Mouse (Mus musculus) liver, embryonic 16.5 days (tissue): ENCODE data around the gene Paqr5. TPM values are rescaled to one million over a fixed set of nuclear protein-coding genes. Genes with fewer than 3 reads are reported as not detected.

ENCODE experiments used
- ATAC-seq: fragments of 200-750 bp; cut with Nextera tagmentation; 2 replicates; pipeline ENCODE4 v1.8.0; 2017; ENCODE audit warnings: low read depth, mild to moderate bottlenecking, moderate number of reproducible peaks, moderate library complexity
- H3K27ac ChIP-seq: fragments of 300-500 bp; sonication (generic); 2 replicates; pipeline ENCODE4 v1.5.1; 2014; ENCODE audit warnings: mild to moderate bottlenecking, low read length
- H3K27me3 ChIP-seq: fragments of 300-500 bp; sonication (generic); 2 replicates; pipeline ENCODE4 v1.6.1; 2014; ENCODE audit warnings: low read depth, low read length, mixed read lengths; ENCODE audit not compliant: control insufficient read depth, insufficient read depth
- H3K36me3 ChIP-seq: fragments of 300-500 bp; sonication (generic); 2 replicates; pipeline ENCODE4 v1.6.1; 2014; ENCODE audit warnings: mild to moderate bottlenecking; ENCODE audit not compliant: control insufficient read depth, insufficient read depth
- H3K4me1 ChIP-seq: fragments of 300-500 bp; sonication (generic); 2 replicates; pipeline ENCODE4 v1.6.1; 2014; ENCODE audit warnings: low read depth, low read length, mixed read lengths; ENCODE audit not compliant: control insufficient read depth
- H3K4me2 ChIP-seq: fragments of 300-500 bp; sonication (generic); 2 replicates; pipeline ENCODE4 v1.6.1; 2014; ENCODE audit warnings: low read depth, low read length, mixed read lengths
- H3K4me3 ChIP-seq: fragments of 300-500 bp; sonication (generic); 2 replicates; pipeline ENCODE4 v1.5.1; 2014; ENCODE audit warnings: low read depth, mild to moderate bottlenecking, low read length
- H3K9ac ChIP-seq: fragments of 300-500 bp; sonication (generic); 2 replicates; pipeline ENCODE4 v1.6.1; 2014; ENCODE audit warnings: low read depth, low read length
- H3K9me3 ChIP-seq: fragments of 300-500 bp; sonication (generic); replicated peaks from 2 replicates; pipeline ENCODE4 v1.6.1; 2016; ENCODE audit warnings: low read length; ENCODE audit not compliant: control insufficient read depth
- WGBS: fragments of 180-500 bp; shearing (Covaris S2); extraction: QIAGEN DNeasy Blood & Tissue Kit; methylation state at CpG from one replicate; pipeline ENCODE4 v1.1.7; 2014; ENCODE audit not compliant: insufficient replicate concordance; 5-methylcytosine and 5-hydroxymethylcytosine counted together
- polyA plus RNA-seq: library from polyadenylated mRNA; unstranded; fragments of >200 nt; fragmentation: Nextera tagmentation; extraction: Ambion mirVana; gene quantifications from 2 replicates; pipeline ENCODE4 v1.2.1, GENCODE M21; 2015

Paqr5 gene
- polyA plus RNA-seq, 1 experiment from 2014 or later = 0.92 TPM

- no peaks in the 10 kb centered on the region for H3K36me3 ChIP-seq
- ATAC-seq = no peak
- no peak overlapping the region for H3K27ac ChIP-seq
- peaks cover 3% of the 10 kb centered on the region for H3K4me1 ChIP-seq
- H3K4me3 ChIP-seq = no peak overlapping the region
- no peaks in the 10 kb centered on the region for H3K27me3 ChIP-seq
- H3K9ac ChIP-seq = no peak overlapping the region
- H3K4me2 ChIP-seq = no peak overlapping the region
- no peaks in the 10 kb centered on the region for H3K9me3 ChIP-seq
Measured at GRCm38 (mm10) chr9:61954707-61955106, 71.9 kb downstream of the Paqr5 start.

- H3K4me1 ChIP-seq = peaks cover 10% of the 10 kb centered on the region
- 52% methylated on average over 7 of the region's 7 CpGs for WGBS
- H3K4me3 ChIP-seq = no peak overlapping the region
- no peaks in the 10 kb centered on the region for H3K9me3 ChIP-seq
- no peak overlapping the region for H3K9ac ChIP-seq
- H3K27me3 ChIP-seq = no peaks in the 10 kb centered on the region; the same call in 1 of the 2 replicates
- H3K36me3 ChIP-seq = no peaks in the 10 kb centered on the region
- no peak for ATAC-seq
- no peak overlapping the region for H3K4me2 ChIP-seq
- H3K27ac ChIP-seq = no peak overlapping the region
Measured at GRCm38 (mm10) chr9:61952241-61952640, 74.4 kb downstream of the Paqr5 start.

GRCm38 (mm10) chr9:61947402-61948346 lies 79.0 kb downstream of the Paqr5 start:
- no peaks in the 10 kb centered on the region for H3K9me3 ChIP-seq
- WGBS = 7% methylated on average over 24 of the region's 24 CpGs
- peaks cover 12% of the 10 kb centered on the region for H3K36me3 ChIP-seq
- peaks cover 20% of the 10 kb centered on the region for H3K4me1 ChIP-seq
- no peak overlapping the region for H3K27ac ChIP-seq
- H3K4me3 ChIP-seq = peak overlapping the region; percentile 45
- peak overlapping the region; percentile 69 for H3K4me2 ChIP-seq
- H3K27me3 ChIP-seq = no peaks in the 10 kb centered on the region; the same call in 1 of the 2 replicates
- peak; percentile 60 for ATAC-seq
- peak overlapping the region; percentile 37; the same call in 1 of the 2 replicates for H3K9ac ChIP-seq

GRCm38 (mm10) chr9:61946623-61947401 lies 79.8 kb downstream of the Paqr5 start, which contains the start of gene Kif23:
TSS of gene Kif23 (minus strand) at chr9:61946774.
- Histone ChIP-seq H3K4me2 (peak within 1 kb of the TSS; percentile 69), H3K4me3 (peak within 1 kb of the TSS; percentile 84), H3K36me3 (peaks cover 20% of the 10 kb centered on the region), H3K27me3 (no peaks in the 10 kb centered on the region; the same call in 1 of the 2 replicates), H3K27ac (peak within 1 kb of the TSS; percentile 79), H3K9ac (peak within 1 kb of the TSS; percentile 87), H3K4me1 (peaks cover 20% of the 10 kb centered on the region), H3K9me3 (no peaks in the 10 kb centered on the region)
- ATAC-seq = peak; percentile 93
- WGBS = under 1% methylated on average over 44 of the region's 44 CpGs

GRCm38 (mm10) chr9:61945973-61946611 lies 80.6 kb downstream of the Paqr5 start:
- H3K36me3 ChIP-seq = peaks cover 24% of the 10 kb centered on the region
- peak overlapping the region; percentile 84 for H3K4me3 ChIP-seq
- H3K9me3 ChIP-seq = no peaks in the 10 kb centered on the region
- peak overlapping the region; percentile 69 for H3K4me2 ChIP-seq
- H3K9ac ChIP-seq = peak overlapping the region; percentile 87
- peak overlapping the region; percentile 79 for H3K27ac ChIP-seq
- no peaks in the 10 kb centered on the region; the same call in 1 of the 2 replicates for H3K27me3 ChIP-seq
- peak; percentile 80 for ATAC-seq
- under 1% methylated on average over 37 of the region's 38 CpGs for WGBS
- peaks cover 20% of the 10 kb centered on the region for H3K4me1 ChIP-seq

- no peak for ATAC-seq
- 39% methylated on average over 3 of the region's 3 CpGs for WGBS
- H3K36me3 ChIP-seq = peaks cover 69% of the 10 kb centered on the region
- H3K27me3 ChIP-seq = no peaks in the 10 kb centered on the region
- H3K27ac ChIP-seq = no peak overlapping the region
- no peaks in the 10 kb centered on the region for H3K9me3 ChIP-seq
- no peak overlapping the region for H3K9ac ChIP-seq
- H3K4me2 ChIP-seq = no peak overlapping the region
- H3K4me1 ChIP-seq = peaks cover 7% of the 10 kb centered on the region
- no peak overlapping the region for H3K4me3 ChIP-seq
Measured at GRCm38 (mm10) chr9:61941054-61941453, 85.6 kb downstream of the Paqr5 start.

- no peak overlapping the region for H3K9ac ChIP-seq
- no peaks in the 10 kb centered on the region for H3K27me3 ChIP-seq
- H3K4me1 ChIP-seq = no peaks in the 10 kb centered on the region
- WGBS = 48% methylated on average over 2 of the region's 2 CpGs
- H3K27ac ChIP-seq = no peak overlapping the region
- no peak overlapping the region for H3K4me2 ChIP-seq
- no peak for ATAC-seq
- no peaks in the 10 kb centered on the region for H3K9me3 ChIP-seq
- H3K36me3 ChIP-seq = peaks cover 77% of the 10 kb centered on the region
- H3K4me3 ChIP-seq = no peak overlapping the region
Measured at GRCm38 (mm10) chr9:61933333-61933732, 93.3 kb downstream of the Paqr5 start.

GRCm38 (mm10) chr9:61932009-61932408 lies 94.6 kb downstream of the Paqr5 start:
- H3K9ac ChIP-seq = no peak overlapping the region
- H3K27ac ChIP-seq = no peak overlapping the region
- H3K27me3 ChIP-seq = no peaks in the 10 kb centered on the region
- no peak overlapping the region for H3K4me3 ChIP-seq
- WGBS = 25% methylated on average over 3 of the region's 3 CpGs
- no peak overlapping the region for H3K4me2 ChIP-seq
- no peaks in the 10 kb centered on the region for H3K9me3 ChIP-seq
- ATAC-seq = no peak
- no peaks in the 10 kb centered on the region for H3K4me1 ChIP-seq
- peaks cover 69% of the 10 kb centered on the region for H3K36me3 ChIP-seq
